ENCODE assay signal across 8 mouse cellular contexts in the genomic region with DNA sequence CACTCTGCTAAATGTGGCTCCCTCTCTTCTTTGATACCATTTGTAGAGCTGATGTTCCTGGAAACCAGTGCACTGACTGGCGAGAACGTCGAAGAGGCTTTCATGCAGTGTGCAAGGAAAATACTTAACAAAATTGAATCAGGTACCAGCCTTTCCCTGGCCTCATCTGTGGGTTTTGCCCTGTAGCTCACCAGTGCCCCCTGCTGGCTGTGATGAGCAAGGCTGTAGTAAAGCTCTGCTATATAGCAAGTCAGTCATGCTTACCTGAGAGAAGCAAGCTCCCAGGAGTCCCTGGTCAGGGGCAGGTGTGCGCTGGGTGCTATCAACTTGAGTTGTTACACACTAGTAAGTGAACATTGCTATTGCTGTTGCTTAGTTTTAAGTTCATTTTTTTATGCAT. TPM values are rescaled to one million over a fixed set of nuclear protein-coding genes. Genes with fewer than 3 reads are reported as not detected.
A peak's percentile ranks its signal among the peaks of the same experiment; 100 is the strongest.
DNase-seq lines count a peak whose midpoint lies in the region; TF ChIP-seq lines count a peak whose summit lies in the region.

No protein-coding gene starts in this region.

- no peaks in the 10 kb centered on the region for H3K27me3 ChIP-seq in small intestine, adult 2 months (ENCODE audit: control insufficient read depth, insufficient read depth, low read length)

- DNase-seq in cerebellum, postnatal 36 days: peak; percentile 47 to 59
- no peak for DNase-seq in cerebellum, adult 11-12 months
- DNase-seq in retina, postnatal 1 day: peak; percentile 22
- DNase-seq in retina, embryonic 14.5 days (ENCODE audit: low spot score): no peak
- DNase-seq in c-Kit-positive CD71-negative TER-119-negative erythroid progenitor cells, embryonic 14.5 days (ENCODE audit: low read depth): peak; percentile 45
- DNase-seq in kidney, postnatal 10 days: peak; percentile 74
- no peak for DNase-seq in left cerebral cortex, postnatal 10 days (ENCODE audit: extremely low spot score in 1 of 2, low spot score in 2 of 2)

- intact Hi-C loops in left cerebral cortex, postnatal 10 days (cut with DNase I): no loop called here

- no peak overlapping the region for H3K27ac ChIP-seq in small intestine, adult 2 months (ENCODE audit: insufficient read depth, low read depth, low read length)

- no peak overlapping the region for H3K4me3 ChIP-seq in small intestine, adult 2 months (ENCODE audit: low read depth, low read length)

- WGBS in small intestine, adult 2 months: 89% methylated on average over 4 of the region's 4 CpGs

- peaks cover 73% of the 10 kb centered on the region for H3K36me3 ChIP-seq in small intestine, adult 2 months (ENCODE audit: control insufficient read depth, insufficient read depth, low read length)

- H3K4me1 ChIP-seq in small intestine, adult 2 months (ENCODE audit: control insufficient read depth, insufficient read depth, insufficient read length, low read length): no peaks in the 10 kb centered on the region

- peak; percentile 95; the same call in 1 of the 2 replicates for TF ChIP-seq CTCF in small intestine, adult 2 months (IDR thresholded peaks at IDR 0.05; ENCODE audit: extremely low read depth, insufficient read length, insufficient replicate concordance, low read depth, low read length)

- no peak for TF ChIP-seq POLR2A in small intestine, adult 2 months (IDR thresholded peaks at IDR 0.05; ENCODE audit: low read depth, low read length)

RNA-seq across cellular contexts. Expression of a gene that starts 27.0 kb away (rescaled TPM):
- polyA plus RNA-seq in small intestine, adult 2 months (2012; rRNA removed): 23.0 and 59.8 TPM in 2 replicates
- total RNA-seq in left cerebral cortex, postnatal 10 days (2021): 10 to 100 TPM; 61.3 to 63.1 TPM

RNA-seq across cellular contexts. Expression of a gene that starts 27.3 kb away (rescaled TPM):
- polyA plus RNA-seq in small intestine, adult 2 months (2012; rRNA removed): 0.70 and 1.3 TPM in 2 replicates
- 10 to 100 TPM; 54.9 to 57.0 TPM for total RNA-seq in left cerebral cortex, postnatal 10 days (2021)

Comparison
In these comparisons a context has a peak if more than half of its experiments do, and no peak if none do; other contexts are left out.
1. DNase-seq: peak in cerebellum, postnatal 36 days (2 of 2), retina, postnatal 1 day (single experiment), c-Kit-positive CD71-negative TER-119-negative erythroid progenitor cells, embryonic 14.5 days (single experiment) and kidney, postnatal 10 days (single experiment); none in cerebellum, adult 11-12 months (single experiment), retina, embryonic 14.5 days (single experiment) and left cerebral cortex, postnatal 10 days (0 of 2).